Mouse (Mus musculus) CH12.LX (cell line): ENCODE data around the gene Syt1. TPM values are rescaled to one million over a fixed set of nuclear protein-coding genes. Genes with fewer than 3 reads are reported as not detected.

Experiments used
- DNase-seq: peaks from one replicate; pipeline ENCODE4 v3.0.0-alpha.2; 2013; ENCODE audit errors: extremely low read depth
- H3K27ac ChIP-seq: 2 replicates; pipeline ENCODE4 v1.5.1; 2012; ENCODE audit warnings: low read depth, mild to moderate bottlenecking, control low read depth, moderate library complexity; ENCODE audit not compliant: insufficient read depth
- H3K27me3 ChIP-seq: replicated peaks from 2 replicates; pipeline ENCODE3; 2012; ENCODE audit warnings: inconsistent platforms
- H3K36me3 ChIP-seq, 2 experiments: replicated peaks in 1 of 2; 2 replicates each; pipeline versions ENCODE3 to v1.6.1; 2012; ENCODE audit warnings: inconsistent platforms in 1 of 2, low read length in 1 of 2, mild to moderate bottlenecking in 1 of 2, mixed read lengths in 1 of 2, moderate library complexity in 1 of 2; ENCODE audit not compliant: control insufficient read depth in 1 of 2, insufficient read depth in 1 of 2
- H3K4me1 ChIP-seq, 2 experiments: 2 replicates each; pipeline ENCODE4 v1.6.1; 2012; ENCODE audit warnings: inconsistent platforms in 1 of 2, moderate library complexity in 1 of 2; ENCODE audit not compliant: insufficient read depth in 2 of 2, control insufficient read depth in 1 of 2
- H3K4me2 ChIP-seq: 2 replicates; pipeline ENCODE4 v1.6.1; 2012; ENCODE audit warnings: low read depth, mild to moderate bottlenecking, control low read depth; ENCODE audit not compliant: poor library complexity, insufficient read depth, severe bottlenecking
- H3K4me3 ChIP-seq, 3 experiments: fragments of 150-350 bp in 1 of 3; sonication (generic) in 1 of 3; replicated peaks in 1 of 3; 2 replicates each; pipeline versions ENCODE3 to v1.5.1; 2011 to 2012; ENCODE audit warnings: low read depth in 2 of 3, low read length in 2 of 3, mild to moderate bottlenecking in 2 of 3, moderate library complexity in 2 of 3, control low read depth in 1 of 3, improper control_type of control experiment in 1 of 3, inconsistent platforms in 1 of 3, mixed read lengths in 1 of 3; ENCODE audit not compliant: poor library complexity in 1 of 3
- H3K79me2 ChIP-seq: replicated peaks from 2 replicates; pipeline ENCODE4 v1.6.1; 2012; ENCODE audit warnings: mild to moderate bottlenecking, moderate library complexity; ENCODE audit not compliant: control insufficient read depth, poor library complexity, insufficient read depth, severe bottlenecking; ENCODE audit errors: extremely low read depth
- H3K9ac ChIP-seq: 2 replicates; pipeline ENCODE4 v1.6.1; 2012; ENCODE audit warnings: low read depth, mild to moderate bottlenecking, control low read depth, moderate library complexity; ENCODE audit not compliant: insufficient read depth
- H3K9me3 ChIP-seq: replicated peaks from 2 replicates; pipeline ENCODE3; 2012; ENCODE audit warnings: low read length, inconsistent platforms, mixed read lengths
- ETS1 ChIP-seq: conservative IDR thresholded peaks from 2 replicates; pipeline ENCODE4 v1.6.1; 2012; ENCODE audit warnings: low read depth, mild to moderate bottlenecking, inconsistent platforms, low read length, improper control_type of control experiment, moderate library complexity
- GABPA ChIP-seq: IDR thresholded peaks from 2 replicates; pipeline ENCODE4 v1.6.1; 2012; ENCODE audit warnings: low read depth, low read length, improper control_type of control experiment, inconsistent platforms; ENCODE audit not compliant: insufficient replicate concordance
- HCFC1 ChIP-seq: IDR thresholded peaks from 2 replicates; pipeline ENCODE4 v1.6.1; 2012; ENCODE audit warnings: low read depth, mild to moderate bottlenecking, inconsistent platforms, low read length, improper control_type of control experiment
- IRF4 ChIP-seq: IDR thresholded peaks from 2 replicates; pipeline ENCODE4 v1.6.1; 2014; ENCODE audit warnings: low read depth, mild to moderate bottlenecking, inconsistent platforms, low read length, improper control_type of control experiment
- KAT2A ChIP-seq: IDR thresholded peaks from 2 replicates; pipeline ENCODE4 v1.6.1; 2012; ENCODE audit warnings: low read length, improper control_type of control experiment, inconsistent platforms; ENCODE audit not compliant: insufficient replicate concordance
- MAFK ChIP-seq: IDR thresholded peaks from 2 replicates; pipeline ENCODE4 v1.6.1; 2011; ENCODE audit warnings: low read length, improper control_type of control experiment; ENCODE audit not compliant: insufficient replicate concordance
- MXI1 ChIP-seq: IDR thresholded peaks from 2 replicates; pipeline ENCODE4 v1.6.1; 2011; ENCODE audit warnings: mild to moderate bottlenecking, low read depth, low read length, improper control_type of control experiment
- PAX5 ChIP-seq: IDR thresholded peaks from 2 replicates; pipeline ENCODE4 v1.6.1; 2012; ENCODE audit warnings: low read length, inconsistent platforms, mixed read lengths
- POLR2AphosphoS2 ChIP-seq: IDR thresholded peaks from 2 replicates; pipeline ENCODE4 v1.6.1; 2011; ENCODE audit warnings: low read depth, low read length, improper control_type of control experiment
- RCOR1 ChIP-seq: conservative IDR thresholded peaks from 2 replicates; pipeline ENCODE4 v1.6.1; 2012; ENCODE audit warnings: low read depth, mild to moderate bottlenecking, inconsistent platforms, low read length, improper control_type of control experiment
- TCF12 ChIP-seq: IDR thresholded peaks from 2 replicates; pipeline ENCODE4 v1.6.1; 2014; ENCODE audit warnings: low read depth, mild to moderate bottlenecking, inconsistent platforms, low read length, improper control_type of control experiment
- ZC3H11A ChIP-seq: IDR thresholded peaks from 2 replicates; pipeline ENCODE4 v1.6.1; 2012; ENCODE audit warnings: low read depth, mild to moderate bottlenecking, inconsistent platforms, low read length, improper control_type of control experiment
- ZKSCAN1 ChIP-seq: IDR thresholded peaks from 2 replicates; pipeline ENCODE4 v1.6.1; 2012; ENCODE audit warnings: low read depth, inconsistent platforms, low read length, improper control_type of control experiment, borderline replicate concordance
- dilution Hi-C: fragments of 300-500 bp; cut with MboI; formaldehyde crosslinking; loops from 2 replicates; pipeline ENCODE4 v1.14.3; 2020; ENCODE audit warnings: low sequenced_read_pairs; ENCODE audit not compliant: extremely low pct_unique_long_range_greater_than_20kb, extremely low pct_ligation_motif_present
- in situ Hi-C: fragments of 300-500 bp; cut with MboI; formaldehyde crosslinking; loops from 3 replicates; pipeline ENCODE4 v1.14.3; 2019; ENCODE audit warnings: low sequenced_read_pairs, low pct_ligation_motif_present, low pct_unique_long_range_greater_than_20kb, mixed read lengths
- polyA plus RNA-seq: library from polyadenylated mRNA; unstranded; fragments of >175 nt; gene quantifications from 2 replicates; pipeline ENCODE4 v1.2.1, GENCODE M21; 2012; ENCODE audit warnings: low read depth; ENCODE audit not compliant: insufficient read length
- total RNA-seq, 2 experiments: library from RNA; depleted of rRNA; stranded (reverse); fragments of 300-350 nt in 1 of 2; fragments of >200 nt in 1 of 2; gene quantifications; 2 replicates each; pipeline ENCODE4 v1.2.3; 2012 to 2014

The Syt1 gene
- total and polyA plus RNA-seq, 3 experiments, result not detected

- no peak overlapping the region for H3K9ac ChIP-seq
- H3K79me2 ChIP-seq, result no peaks in the 10 kb centered on the region
- H3K4me3 ChIP-seq, result no peak overlapping the region
- peaks cover 0 to 14% of the 10 kb centered on the region in 2 experiments; a peak in 2 of 4 replicates for H3K4me1 ChIP-seq
- no peak overlapping the region for H3K27ac ChIP-seq
- H3K36me3 ChIP-seq, result no peaks in the 10 kb centered on the region
- in situ Hi-C loops (loop anchor here (10.0 kb wide), 1 partner anchor 83 kb away; no protein-coding TSS in a partner anchor), dilution Hi-C loops (no loop called here)
- no peaks in the 10 kb centered on the region for H3K27me3 ChIP-seq
- no peaks in the 10 kb centered on the region for H3K9me3 ChIP-seq
- TF ChIP-seq PAX5 (no peak), RCOR1 (no peak)
- no peak for DNase-seq
- no peak overlapping the region for H3K4me2 ChIP-seq
Observed at GRCm38 (mm10) chr10:108451516-108451915, 559.3 kb downstream of the Syt1 start.

- DNase-seq, result no peak
- dilution Hi-C loops (no loop called here), in situ Hi-C loops (loop anchor here (10.0 kb wide), 1 partner anchor 84 kb away; no protein-coding TSS in a partner anchor)
- H3K27me3 ChIP-seq, result no peaks in the 10 kb centered on the region
- no peak overlapping the region for H3K4me3 ChIP-seq
- no peak overlapping the region for H3K9ac ChIP-seq
- no peaks in the 10 kb centered on the region for H3K36me3 ChIP-seq
- H3K9me3 ChIP-seq, result no peaks in the 10 kb centered on the region
- H3K4me2 ChIP-seq, result no peak overlapping the region
- TF ChIP-seq TCF12 (no peak), ZKSCAN1 (no peak), MXI1 (no peak), ETS1 (no peak), MAFK (no peak), HCFC1 (no peak), KAT2A (no peak), POLR2AphosphoS2 (no peak), ZC3H11A (no peak), IRF4 (no peak), PAX5 (no peak)
- H3K27ac ChIP-seq, result no peak overlapping the region
- H3K4me1 ChIP-seq, result peaks cover 0 to 21% of the 10 kb centered on the region in 2 experiments; a peak in 2 of 4 replicates
- H3K79me2 ChIP-seq, result no peaks in the 10 kb centered on the region
Observed at GRCm38 (mm10) chr10:108450401-108450800, 560.4 kb downstream of the Syt1 start.

GRCm38 (mm10) chr10:108448421-108448820, 562.4 kb downstream of the Syt1 start:
- Histone ChIP-seq H3K9ac (no peak overlapping the region), H3K4me1 (peaks cover 0 to 22% of the 10 kb centered on the region in 2 experiments; a peak in 2 of 4 replicates), H3K4me2 (no peak overlapping the region), H3K4me3 (no peak overlapping the region), H3K79me2 (no peaks in the 10 kb centered on the region), H3K36me3 (no peaks in the 10 kb centered on the region), H3K27ac (no peak overlapping the region), H3K27me3 (no peaks in the 10 kb centered on the region), H3K9me3 (no peaks in the 10 kb centered on the region)
- no peak for TF ChIP-seq GABPA
- dilution Hi-C loops, result no loop called here
- DNase-seq, result no peak
- in situ Hi-C loops, result loop anchor here (25.0 kb wide), 1 partner anchor 511 kb away; no protein-coding TSS in a partner anchor
